Mouse (Mus musculus) lung, postnatal 0 days (tissue): ENCODE results near the gene Cobll1. TPM values are rescaled to one million over a fixed set of nuclear protein-coding genes. Genes with fewer than 3 reads are reported as not detected.

Source experiments
- ATAC-seq: fragments of 200-750 bp; cut with Nextera tagmentation; 2 replicates; pipeline ENCODE4 v1.8.0; 2017; ENCODE audit warnings: moderate library complexity
- DNase-seq: peaks from one replicate; pipeline ENCODE4 v3.0.0-alpha.2; 2016; ENCODE audit warnings: low spot score
- H3K27ac ChIP-seq: fragments of 300-500 bp; sonication (generic); 2 replicates; pipeline ENCODE4 v1.5.1; 2014; ENCODE audit warnings: antibody characterized with exemption, mild to moderate bottlenecking, low read length, mixed read lengths
- H3K27me3 ChIP-seq: fragments of 300-500 bp; sonication (generic); replicated peaks from 2 replicates; pipeline ENCODE4 v1.6.1; 2014; ENCODE audit warnings: low read length, mixed read lengths; ENCODE audit not compliant: insufficient read depth
- H3K36me3 ChIP-seq: fragments of 300-500 bp; sonication (generic); 2 replicates; pipeline ENCODE4 v1.6.1; 2014; ENCODE audit warnings: low read length, mixed read lengths; ENCODE audit not compliant: insufficient read depth
- H3K4me1 ChIP-seq: fragments of 300-500 bp; sonication (generic); 2 replicates; pipeline ENCODE4 v1.6.1; 2014; ENCODE audit warnings: antibody characterized with exemption, low read depth, low read length, mixed read lengths; ENCODE audit not compliant: insufficient read depth
- H3K4me2 ChIP-seq: fragments of 300-500 bp; sonication (generic); replicated peaks from 2 replicates; pipeline ENCODE4 v1.6.1; 2014; ENCODE audit warnings: low read depth, mild to moderate bottlenecking, low read length, moderate library complexity, mixed read lengths
- H3K4me3 ChIP-seq: fragments of 300-500 bp; sonication (generic); 2 replicates; pipeline ENCODE4 v1.5.1; 2014; ENCODE audit warnings: low read depth, low read length
- H3K9ac ChIP-seq: fragments of 300-500 bp; sonication (generic); replicated peaks from 2 replicates; pipeline ENCODE4 v1.6.1; 2014; ENCODE audit warnings: low read depth, mild to moderate bottlenecking
- H3K9me3 ChIP-seq: fragments of 300-500 bp; sonication (generic); 2 replicates; pipeline ENCODE4 v1.6.1; 2016; ENCODE audit warnings: low read length, mixed read lengths
- CTCF ChIP-seq: IDR thresholded peaks from 2 replicates; pipeline ENCODE4 v1.5.1; 2016; ENCODE audit warnings: antibody characterized with exemption, mild to moderate bottlenecking
- EP300 ChIP-seq: IDR thresholded peaks from 2 replicates; pipeline ENCODE4 v1.6.1; 2016; ENCODE audit warnings: antibody characterized with exemption, mild to moderate bottlenecking, control low read depth
- WGBS: fragments of 180-500 bp; shearing (Covaris S2); extraction: QIAGEN DNeasy Blood & Tissue Kit; methylation state at CpG from one replicate; pipeline ENCODE4 v1.1.7; 2014; 5-methylcytosine and 5-hydroxymethylcytosine counted together
- polyA plus RNA-seq: library from polyadenylated mRNA; unstranded; fragments of >200 nt; fragmentation: Nextera tagmentation; extraction: Ambion mirVana; gene quantifications from 2 replicates; pipeline ENCODE4 v1.2.1, GENCODE M21; 2015

The Cobll1 gene
- polyA plus RNA-seq, 1 experiment from 2014 or later: 9.4 TPM

GRCm38 (mm10) chr2:65139606-65140329 is 99.4 kb downstream of the Cobll1 start:
- ATAC-seq: no peak
- Histone ChIP-seq H3K4me2 (no peak overlapping the region), H3K9me3 (no peaks in the 10 kb centered on the region), H3K27me3 (no peaks in the 10 kb centered on the region), H3K36me3 (no peaks in the 10 kb centered on the region), H3K9ac (no peak overlapping the region), H3K4me3 (no peak overlapping the region), H3K27ac (no peak overlapping the region), H3K4me1 (no peaks in the 10 kb centered on the region; the same call in 1 of the 2 replicates)
- 23% methylated on average over 4 of the region's 4 CpGs for WGBS
- TF ChIP-seq CTCF (no peak), EP300 (no peak)
- peak; percentile 43 for DNase-seq

- Histone ChIP-seq H3K9ac (no peak overlapping the region), H3K9me3 (no peaks in the 10 kb centered on the region), H3K4me1 (no peaks in the 10 kb centered on the region; the same call in 1 of the 2 replicates), H3K27ac (no peak overlapping the region), H3K27me3 (no peaks in the 10 kb centered on the region), H3K4me3 (no peak overlapping the region), H3K36me3 (no peaks in the 10 kb centered on the region), H3K4me2 (no peak overlapping the region)
- no peak for DNase-seq
- no peak for ATAC-seq
- TF ChIP-seq EP300: no peak
- TF ChIP-seq CTCF: no peak
- WGBS: 63% methylated on average over 5 of the region's 5 CpGs
Observed at GRCm38 (mm10) chr2:65138992-65139391, 100.2 kb downstream of the Cobll1 start.

GRCm38 (mm10) chr2:65126141-65126783 is 112.9 kb downstream of the Cobll1 start:
- 62% methylated on average over 12 of the region's 12 CpGs for WGBS
- ATAC-seq: no peak
- TF ChIP-seq EP300 (no peak), CTCF (no peak)

GRCm38 (mm10) chr2:65123702-65124101 is 115.5 kb downstream of the Cobll1 start:
- no peak overlapping the region for H3K4me3 ChIP-seq
- no peaks in the 10 kb centered on the region for H3K9me3 ChIP-seq
- no peak overlapping the region for H3K27ac ChIP-seq
- no peak overlapping the region for H3K4me2 ChIP-seq
- no peak overlapping the region for H3K9ac ChIP-seq
- H3K27me3 ChIP-seq: no peaks in the 10 kb centered on the region
- ATAC-seq (no peak), DNase-seq (no peak)
- no peaks in the 10 kb centered on the region for H3K4me1 ChIP-seq
- no peak for TF ChIP-seq CTCF
- no peak for TF ChIP-seq EP300
- 62% methylated on average over 3 of the region's 3 CpGs for WGBS
- no peaks in the 10 kb centered on the region for H3K36me3 ChIP-seq

More at GRCm38 (mm10) chr2:65126141-65126783, 112.9 kb downstream of the Cobll1 start:
- no peak overlapping the region for H3K9ac ChIP-seq
- H3K4me1 ChIP-seq: no peaks in the 10 kb centered on the region
- H3K27me3 ChIP-seq: no peaks in the 10 kb centered on the region
- no peak overlapping the region for H3K4me3 ChIP-seq
- no peak overlapping the region for H3K4me2 ChIP-seq
- no peak overlapping the region for H3K27ac ChIP-seq
- H3K36me3 ChIP-seq: no peaks in the 10 kb centered on the region
- no peaks in the 10 kb centered on the region for H3K9me3 ChIP-seq
- no peak for DNase-seq

- ATAC-seq (no peak), DNase-seq (peak; percentile 69)
- no peaks in the 10 kb centered on the region for H3K36me3 ChIP-seq
- H3K4me1 ChIP-seq: no peaks in the 10 kb centered on the region
- no peaks in the 10 kb centered on the region for H3K9me3 ChIP-seq
- H3K27me3 ChIP-seq: no peaks in the 10 kb centered on the region
- no peak overlapping the region for H3K4me3 ChIP-seq
- H3K9ac ChIP-seq: no peak overlapping the region
- 8% methylated on average over 1 of the region's 1 CpGs for WGBS
- TF ChIP-seq CTCF: peak; percentile 79
- TF ChIP-seq EP300: 0 out of 2 replicates have a peak, but pooled peaks have one; percentile 27
- no peak overlapping the region for H3K27ac ChIP-seq
- H3K4me2 ChIP-seq: no peak overlapping the region
Observed at GRCm38 (mm10) chr2:65121435-65121834, 117.8 kb downstream of the Cobll1 start.

GRCm38 (mm10) chr2:65121012-65121411 is 118.2 kb downstream of the Cobll1 start:
- Histone ChIP-seq H3K27me3 (no peaks in the 10 kb centered on the region), H3K4me2 (no peak overlapping the region), H3K4me1 (no peaks in the 10 kb centered on the region), H3K9ac (no peak overlapping the region), H3K27ac (no peak overlapping the region), H3K36me3 (no peaks in the 10 kb centered on the region), H3K4me3 (no peak overlapping the region), H3K9me3 (no peaks in the 10 kb centered on the region)
- 32% methylated on average over 3 of the region's 3 CpGs for WGBS
- TF ChIP-seq CTCF (no peak), EP300 (no peak)
- peak; percentile 26 for DNase-seq
- ATAC-seq: no peak
